Mouse (Mus musculus): ENCODE data around the gene Usp33.

- TF ChIP-seq CTCF (IDR thresholded peaks at IDR 0.05; ENCODE audit: low read depth, low read length) (no peak), EP300 (IDR thresholded peaks at IDR 0.05; ENCODE audit: insufficient read depth, low read depth, low read length) (no peak), POLR2A (IDR thresholded peaks at IDR 0.05; ENCODE audit: insufficient read depth, low read length) (no peak)
Observed at GRCm38 (mm10) chr3:152428925-152429324, 82.6 kb downstream of the Usp33 start.

All from ES-Bruce4 (cell line).